Mouse (Mus musculus): ENCODE measurements around the gene Syngap1.

Syngap1 gene

GRCm38 (mm10) chr17:26990521-26990920, 49.5 kb downstream of the Syngap1 start:
- CTCF ChIA-PET = no interaction called here

- CTCF ChIA-PET = no interaction called here
Measured at GRCm38 (mm10) chr17:26994410-26994809, 53.4 kb downstream of the Syngap1 start.

GRCm38 (mm10) chr17:26995006-26995405, 54.0 kb downstream of the Syngap1 start:
- CTCF ChIA-PET = no interaction called here

- CTCF ChIA-PET = no interaction called here
Measured at GRCm38 (mm10) chr17:26995562-26995961, 54.5 kb downstream of the Syngap1 start.

GRCm38 (mm10) chr17:26997661-26998060, 56.6 kb downstream of the Syngap1 start:
- CTCF ChIA-PET = interaction anchor here (0.8 kb wide), 1 partner anchor 31 kb away, joined by 3 read pairs; the partner anchor contains the start of gene Bak1

- CTCF ChIA-PET = interaction anchor here (0.8 kb wide), 1 partner anchor 31 kb away, joined by 3 read pairs; the partner anchor contains the start of gene Bak1
Measured at GRCm38 (mm10) chr17:26998283-26998682, 57.2 kb downstream of the Syngap1 start.

GRCm38 (mm10) chr17:26999996-27000395, 58.9 kb downstream of the Syngap1 start:
- CTCF ChIA-PET = no interaction called here

GRCm38 (mm10) chr17:27001151-27001550, 60.1 kb downstream of the Syngap1 start:
- CTCF ChIA-PET = no interaction called here

GRCm38 (mm10) chr17:27001889-27002288, 60.8 kb downstream of the Syngap1 start:
- CTCF ChIA-PET = no interaction called here

- CTCF ChIA-PET = interaction anchor here (0.6 to 1.1 kb wide), 2 partner anchors 17 to 1180 kb away, joined by 4 to 7 read pairs; no protein-coding TSS in a partner anchor
Measured at GRCm38 (mm10) chr17:27004431-27004830, 63.4 kb downstream of the Syngap1 start.

GRCm38 (mm10) chr17:27004903-27005485, 63.9 kb downstream of the Syngap1 start:
- CTCF ChIA-PET = interaction anchor here (0.6 to 1.1 kb wide), 2 partner anchors 18 to 1179 kb away, joined by 4 to 7 read pairs; no protein-coding TSS in a partner anchor

GRCm38 (mm10) chr17:27005644-27006043, 64.6 kb downstream of the Syngap1 start:
- CTCF ChIA-PET = interaction anchor here (1.0 to 1.1 kb wide), 2 partner anchors 19 to 20 kb away, joined by 3 to 4 read pairs; no protein-coding TSS in a partner anchor

- CTCF ChIA-PET = no interaction called here
Measured at GRCm38 (mm10) chr17:27008277-27008676, 67.2 kb downstream of the Syngap1 start.

GRCm38 (mm10) chr17:27011167-27011566, 70.1 kb downstream of the Syngap1 start:
- CTCF ChIA-PET = interaction anchor here (0.6 kb wide), 1 partner anchor 744 kb away, joined by 8 read pairs; no protein-coding TSS in a partner anchor

- CTCF ChIA-PET = interaction anchor here (0.6 to 0.7 kb wide), 3 partner anchors 88 to 1037 kb away, joined by 3 to 6 read pairs (median 3); no protein-coding TSS in a partner anchor
Measured at GRCm38 (mm10) chr17:27011998-27012672, 71.1 kb downstream of the Syngap1 start.

GRCm38 (mm10) chr17:27012909-27013308, 71.9 kb downstream of the Syngap1 start:
- CTCF ChIA-PET = interaction anchor here (0.7 kb wide), 2 partner anchors 260 to 1036 kb away, joined by 3 to 6 read pairs; no protein-coding TSS in a partner anchor

GRCm38 (mm10) chr17:27017564-27018499, 76.8 kb downstream of the Syngap1 start:
- CTCF ChIA-PET = interaction anchor here (0.6 kb wide), 1 partner anchor 425 kb away, joined by 4 read pairs; no protein-coding TSS in a partner anchor

- CTCF ChIA-PET = no interaction called here
Measured at GRCm38 (mm10) chr17:27018555-27019196, 77.6 kb downstream of the Syngap1 start.

GRCm38 (mm10) chr17:27021076-27021475, 80.0 kb downstream of the Syngap1 start:
- CTCF ChIA-PET = no interaction called here

GRCm38 (mm10) chr17:27021736-27022135, 80.7 kb downstream of the Syngap1 start:
- CTCF ChIA-PET = no interaction called here

Measured in spleen, embryonic (tissue).